Mouse (Mus musculus): Measurements from ENCODE around the gene Tie1. TPM values are rescaled to one million over a fixed set of nuclear protein-coding genes. Genes with fewer than 3 reads are reported as not detected.

Tie1 gene
- 1 to 10 TPM in 1 of 2 experiments, under 1 TPM in 1; 0.45 to 1.5 TPM for total RNA-seq (2023)

GRCm38 (mm10) chr4:118489717-118490132 lies at the start of gene Tie1:
Gene Tie1, minus strand, starts transcription at chr4:118490061.

DNA sequence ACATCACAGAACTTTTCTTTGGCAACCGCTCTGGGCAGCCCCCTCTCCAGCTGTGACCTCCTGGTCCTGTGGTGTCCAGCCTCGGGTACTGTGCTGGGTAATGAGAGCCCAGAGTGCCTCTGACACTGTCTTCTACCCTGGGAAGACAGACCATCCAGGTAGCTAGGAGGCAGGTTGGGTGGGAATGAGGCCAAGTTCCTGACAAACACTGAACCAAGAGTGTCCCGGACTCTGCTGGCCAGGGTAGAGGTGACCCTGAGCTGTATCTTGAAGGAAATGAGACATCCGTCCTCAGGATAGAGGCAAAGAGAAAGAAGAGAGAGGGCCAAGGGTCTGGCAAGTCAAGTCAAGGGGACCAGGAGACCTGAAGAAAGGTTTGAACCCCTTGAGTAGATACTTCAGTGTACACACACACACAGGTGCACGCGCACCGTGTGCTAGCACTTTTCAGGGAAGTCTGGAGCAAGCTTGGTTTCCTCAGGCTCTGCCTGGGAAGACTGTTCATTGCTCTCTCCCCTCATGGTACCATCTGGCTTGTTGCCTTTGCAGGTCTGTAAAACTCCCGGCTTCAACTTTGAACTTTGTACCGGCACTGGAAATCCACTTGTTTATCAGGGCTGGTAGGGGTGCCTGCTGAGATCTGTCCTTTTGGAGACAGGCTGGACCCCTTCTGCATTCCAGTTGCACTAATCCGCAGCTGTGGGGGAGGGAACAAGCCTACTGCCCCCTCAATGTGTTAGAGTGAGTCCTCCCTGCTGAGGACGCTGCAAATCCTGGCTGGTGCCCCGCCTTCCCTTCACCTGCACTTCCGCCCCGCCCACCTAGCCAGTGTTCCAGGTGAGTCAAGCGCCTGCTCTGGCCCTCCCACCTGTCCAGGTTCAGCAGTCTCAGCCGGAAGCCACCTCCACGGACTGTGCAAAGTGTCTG lies 36.8 kb upstream of the Tie1 start, which contains the start of gene 2610528J11Rik:
TSS of gene 2610528J11Rik (plus strand) at position 592 of the 927 bp plus-strand sequence.

GRCm38 (mm10) chr4:118457345-118457975 lies 32.4 kb downstream of the Tie1 start, which contains the start of gene Mpl:
Gene Mpl, minus strand, starts transcription at chr4:118457513.

DNA sequence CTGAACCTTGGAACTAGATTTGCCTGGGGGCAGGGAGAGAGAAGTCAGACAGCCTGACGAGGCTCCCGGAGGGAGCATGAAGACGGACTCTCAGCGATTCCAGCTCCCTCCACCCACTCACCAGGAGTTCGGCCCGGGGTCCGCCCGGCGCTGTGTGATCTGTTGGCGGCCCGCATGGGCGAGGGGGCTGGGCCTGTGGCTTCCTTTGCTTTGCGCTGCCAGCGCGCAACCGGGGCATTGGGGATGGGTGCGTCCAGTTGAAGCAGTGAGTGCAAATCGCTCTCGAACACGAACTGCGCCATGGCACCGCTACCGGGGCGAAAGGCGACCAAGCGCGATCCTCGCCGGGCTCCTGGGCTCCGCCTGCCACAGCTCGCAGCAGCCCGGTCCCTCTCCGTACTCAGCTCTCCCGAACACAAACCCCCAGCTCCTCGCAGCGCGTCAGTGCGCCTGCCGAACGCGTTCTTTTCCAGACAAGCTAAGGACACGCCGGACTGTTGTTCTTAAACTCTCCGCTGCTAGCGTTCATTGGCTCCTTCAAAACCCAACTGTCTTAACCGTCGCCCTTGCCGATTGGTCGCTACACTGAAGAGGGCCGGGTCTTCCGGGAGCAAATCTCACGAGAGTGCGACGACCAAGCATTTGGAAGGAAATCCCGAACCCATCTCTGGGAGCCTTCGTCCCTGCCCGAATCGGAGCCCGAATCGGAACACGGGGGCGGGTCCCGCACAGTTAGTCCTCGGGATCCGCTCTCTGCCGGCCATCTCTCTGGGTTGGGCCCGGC lies 52.8 kb downstream of the Tie1 start, which contains the start of gene Cdc20:
TSS of gene Cdc20 (minus strand) at position 533 of the 784 bp plus-strand sequence.

GRCm38 (mm10) chr4:118427768-118428451 lies 62.0 kb downstream of the Tie1 start, which contains the start of gene Elovl1:
Gene Elovl1, plus strand, starts transcription at chr4:118428093.

Other genes with a start within 250 kb of the Tie1 start
- gene Ptprf, start 198.7 kb downstream of the Tie1 start, total RNA-seq (2023) = 1 to 10 TPM in 1 of 2 experiments, under 1 TPM in 1; 0.73 to 1.2 TPM
- gene Szt2, start 80.8 kb downstream of the Tie1 start, total RNA-seq (2023) = 10 to 100 TPM; 26.9 to 32.2 TPM
- 10 to 100 TPM; 71.0 to 76.3 TPM for gene Med8, start 80.7 kb downstream of the Tie1 start, total RNA-seq (2023)
- gene Elovl1, start 62.0 kb downstream of the Tie1 start, total RNA-seq (2023) = 100 to 1,000 TPM in 1 of 2 experiments, 10 to 100 TPM in 1; 95.8 to 104 TPM
- 1 to 10 TPM; 1.5 to 2.9 TPM for gene Cdc20, start 52.7 kb downstream of the Tie1 start, total RNA-seq (2023)
- not detected for gene Mpl, start 32.5 kb downstream of the Tie1 start, total RNA-seq (2023)
- not detected for gene 2610528J11Rik, start 36.9 kb upstream of the Tie1 start, total RNA-seq (2023)
- not detected for gene Tmem125, start 54.0 kb upstream of the Tie1 start, total RNA-seq (2023)
- gene Cfap57, start 130.7 kb upstream of the Tie1 start, total RNA-seq (2023) = not detected
- 10 to 100 TPM; 37.4 to 38.0 TPM for gene Ebna1bp2, start 130.7 kb upstream of the Tie1 start, total RNA-seq (2023)
- not detected for gene Olfr62, start 168.9 kb upstream of the Tie1 start, total RNA-seq (2023)
- not detected for gene Olfr1342, start 202.7 kb upstream of the Tie1 start, total RNA-seq (2023)
- gene Olfr1341, start 213.5 kb upstream of the Tie1 start, total RNA-seq (2023) = not detected
- not detected for gene Olfr1340, start 230.1 kb upstream of the Tie1 start, total RNA-seq (2023)
- gene Olfr1339, start 242.1 kb upstream of the Tie1 start, total RNA-seq (2023) = not detected